Mouse (Mus musculus) right cerebral cortex, postnatal 14 days (tissue): Measurements from ENCODE around the gene Gpr39.
"Not testable (repeated sequence)": the region's sequence is repeated elsewhere in the genome, so short reads cannot be mapped to it uniquely, and the experiment has no call there.

Experiments used
- DNase-seq: peaks from one replicate; pipeline ENCODE4 v3.0.0; 2022

The Gpr39 gene

DNA sequence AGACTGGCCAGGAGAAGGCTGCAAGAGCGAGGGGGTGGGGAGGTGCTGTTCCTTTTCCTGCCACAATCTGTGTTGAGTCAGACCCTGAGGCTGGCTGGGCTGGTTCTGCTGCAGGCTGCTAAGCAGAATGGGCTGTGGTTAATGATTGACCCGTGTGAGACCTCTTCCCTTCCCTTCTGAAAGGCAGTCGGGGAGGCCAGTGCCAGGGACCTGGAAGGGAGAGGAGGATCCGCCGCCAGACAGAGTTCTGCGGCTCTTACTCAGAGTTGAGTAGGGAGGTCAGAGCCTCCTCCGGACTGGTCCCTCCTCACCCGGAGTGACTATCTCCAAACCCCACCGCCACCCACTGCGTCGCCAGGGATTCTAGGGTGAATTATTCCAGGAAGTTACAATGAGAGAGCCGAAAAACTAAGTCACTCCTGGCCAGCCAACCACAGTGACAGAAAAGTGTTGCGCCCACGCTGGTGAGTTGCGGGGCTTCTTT is at the start of gene Gpr39:
Gpr39 (plus strand) TSS at position 206 of the 484 bp plus-strand sequence.
- DNase-seq, result no peak

DNA sequence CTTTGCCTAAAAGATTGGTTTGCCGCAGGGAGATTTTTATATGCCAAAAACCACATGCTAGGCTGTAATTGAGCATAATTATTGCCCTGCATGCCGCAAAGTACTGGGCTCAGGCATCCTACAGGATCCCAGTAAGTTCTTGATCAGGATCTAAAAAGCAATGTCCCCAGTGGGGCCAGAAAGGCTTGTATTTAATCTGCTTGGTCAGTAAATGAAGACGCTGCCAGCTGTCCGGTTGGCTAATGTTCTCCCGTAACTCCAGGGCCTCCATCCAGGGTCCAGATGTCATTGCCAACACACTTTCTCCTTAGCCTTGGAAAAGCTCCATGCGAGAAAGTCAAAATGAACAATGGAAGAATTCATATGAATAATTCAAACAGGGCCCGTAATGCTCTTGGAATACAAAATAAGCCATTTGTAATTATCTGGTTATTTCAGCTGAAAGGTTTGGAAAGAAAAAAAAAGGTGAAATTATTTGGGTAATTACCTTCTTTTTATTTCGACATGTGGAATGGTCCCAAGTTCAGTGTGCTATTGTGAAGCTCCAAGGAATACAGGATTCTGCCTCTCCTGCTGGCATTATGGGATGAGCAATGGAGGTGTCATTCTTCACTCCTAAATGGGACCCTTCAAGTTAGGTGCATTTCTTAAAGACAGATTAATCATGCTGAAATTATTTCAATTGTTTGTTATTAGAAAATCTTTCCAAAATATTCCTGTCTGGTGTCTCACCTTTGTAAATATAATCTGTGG is 37.1 kb upstream of the Gpr39 start:
- no peak for DNase-seq

DNA sequence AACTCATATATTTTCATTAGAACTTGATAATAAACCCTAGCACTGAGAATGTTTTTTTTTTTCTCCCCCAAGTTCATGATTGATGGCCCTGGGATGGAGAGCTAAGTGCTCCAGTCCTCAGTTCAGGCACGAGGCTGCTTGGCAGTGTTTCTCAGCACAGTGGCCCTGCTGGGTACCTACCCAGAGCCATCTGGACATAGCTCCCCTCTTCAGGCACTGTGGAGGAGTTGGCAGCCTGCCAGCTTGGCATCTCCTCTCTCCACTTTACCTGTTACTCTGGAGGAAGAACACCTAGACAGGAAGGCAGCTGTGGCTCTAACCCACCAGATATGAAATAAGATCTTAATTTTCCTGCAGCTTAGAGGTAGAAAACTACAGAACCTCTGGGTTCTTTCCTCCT is 33.2 kb upstream of the Gpr39 start:
- no peak for DNase-seq

DNA sequence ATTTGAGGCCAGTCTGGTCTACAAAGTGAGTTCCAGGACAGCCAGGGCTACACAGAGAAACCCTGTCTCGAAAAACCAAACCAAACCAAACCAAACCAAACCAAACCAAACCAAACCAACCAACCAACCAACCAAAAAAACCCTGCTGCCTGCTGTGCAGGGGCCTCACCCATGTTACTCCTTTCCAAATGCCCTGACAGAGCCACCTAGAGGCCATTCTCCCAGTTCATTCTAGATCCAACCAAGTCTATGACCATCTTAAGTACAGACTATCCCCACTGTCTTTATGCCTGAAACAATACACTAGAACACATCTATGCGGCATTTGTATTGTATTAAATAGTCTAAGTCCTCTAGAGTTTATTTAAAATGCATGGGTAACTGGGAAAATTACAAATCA is 30.0 kb upstream of the Gpr39 start:
- DNase-seq, result not testable (repeated sequence)

DNA sequence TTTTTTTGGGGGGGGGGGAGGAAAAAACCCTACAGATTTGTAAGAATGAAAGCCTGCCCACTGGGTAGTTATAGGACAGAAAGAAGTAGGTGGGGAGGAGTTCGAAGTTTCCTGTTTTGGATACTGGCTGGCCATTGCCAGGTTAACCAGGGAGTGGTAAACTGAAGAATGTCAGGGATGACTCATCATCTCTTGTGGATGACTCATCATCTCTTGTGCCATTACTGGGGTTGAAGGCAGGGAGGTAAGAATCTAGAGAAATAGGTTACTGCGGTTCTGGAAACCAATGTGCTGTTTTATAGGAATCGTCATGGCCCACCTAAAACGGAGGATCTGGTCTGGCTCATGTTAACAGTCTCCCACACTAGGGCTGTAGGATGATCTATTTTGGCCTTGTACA is 28.8 kb upstream of the Gpr39 start:
- no peak for DNase-seq

DNA sequence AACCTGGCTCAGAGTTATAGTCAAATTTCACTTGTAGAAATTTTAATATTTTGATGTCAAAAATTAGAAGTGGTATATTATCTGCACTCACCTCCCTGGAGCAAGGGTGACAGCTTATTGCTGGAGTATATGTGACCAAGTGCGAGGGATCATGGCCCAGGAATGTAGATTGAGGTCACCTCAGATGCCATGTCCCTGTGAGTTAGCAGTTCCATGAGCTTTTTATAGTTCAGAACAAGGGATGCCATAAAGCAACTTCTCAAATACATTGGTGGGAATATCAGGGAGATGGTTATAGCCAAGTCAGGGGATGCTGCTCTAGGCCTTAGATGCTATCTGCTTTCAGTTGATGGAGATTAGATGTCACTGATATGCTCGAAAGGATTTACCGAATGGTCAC is 27.7 kb upstream of the Gpr39 start:
- no peak for DNase-seq

DNA sequence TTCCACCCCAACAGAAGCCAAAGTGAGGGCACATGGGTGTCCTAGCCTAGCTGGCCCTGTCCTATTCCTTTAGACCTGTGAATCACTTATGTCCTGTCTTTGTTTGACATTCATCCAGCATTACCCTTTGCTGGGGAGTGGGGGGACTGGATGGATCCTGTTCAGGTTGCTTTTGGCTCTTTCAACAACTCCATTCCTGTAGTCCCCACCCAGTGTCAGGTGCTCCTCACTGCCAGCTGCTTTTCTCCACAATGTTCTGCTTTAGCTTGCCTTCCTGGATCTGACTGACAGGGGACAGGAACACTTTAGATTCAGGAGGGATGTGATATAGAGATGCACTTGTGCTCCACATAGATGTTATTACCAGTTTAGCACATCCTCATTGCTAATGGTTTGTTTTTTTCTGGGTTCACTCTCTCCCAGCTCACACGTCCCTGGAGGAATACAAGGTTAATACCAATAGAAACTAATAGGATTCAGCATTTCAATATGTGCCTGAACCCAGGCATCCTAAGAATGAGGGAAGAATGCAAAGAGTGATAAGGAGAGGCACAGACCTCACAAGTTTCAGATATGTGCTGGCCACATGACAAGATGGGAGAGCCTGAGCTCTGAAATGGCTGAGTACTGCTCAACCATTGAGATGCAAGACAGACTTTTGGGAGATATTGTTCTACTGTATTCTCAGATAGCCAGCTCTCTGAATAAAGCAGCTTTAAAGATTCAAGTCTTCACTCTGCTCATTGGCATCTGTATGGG is 23.8 kb upstream of the Gpr39 start:
- DNase-seq, result no peak

DNA sequence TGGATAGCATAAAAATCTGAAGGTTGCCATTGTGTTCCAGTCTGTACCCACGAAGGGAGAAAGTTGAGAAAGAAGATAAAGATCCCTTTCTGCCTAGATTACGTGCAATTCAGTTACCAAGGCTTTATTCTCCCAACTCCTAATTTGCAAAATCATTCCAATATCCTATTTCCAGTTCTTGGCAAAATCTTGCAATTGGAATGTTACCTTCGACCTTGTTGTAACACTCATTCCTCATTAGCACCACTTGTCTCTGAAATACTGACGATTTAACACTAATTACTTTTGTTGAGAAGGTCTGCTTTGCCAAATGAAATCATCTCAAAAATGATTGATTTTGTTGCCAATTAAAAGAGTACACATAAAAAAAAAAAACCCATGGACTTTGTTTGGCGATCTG is 19.4 kb upstream of the Gpr39 start:
- DNase-seq, result no peak

DNA sequence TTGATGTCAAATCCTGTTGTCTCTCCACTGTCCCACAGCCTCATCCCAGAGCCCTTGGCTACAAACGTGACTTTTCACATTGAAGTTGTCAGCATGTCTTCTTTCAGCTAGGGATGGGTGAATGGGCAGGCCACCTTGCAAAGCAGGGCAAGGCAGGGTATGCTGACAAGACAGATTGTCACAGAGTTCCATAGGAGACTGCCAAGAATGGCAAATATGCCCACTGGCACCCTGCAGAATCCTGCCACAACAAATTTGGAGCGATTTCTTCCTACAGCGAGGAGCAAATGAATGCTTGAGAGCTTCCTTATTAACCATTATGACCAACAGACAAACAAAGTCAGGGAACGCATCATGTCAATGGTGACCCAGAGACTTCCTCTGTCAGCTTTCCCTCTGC is 16.6 kb upstream of the Gpr39 start:
- no peak for DNase-seq

DNA sequence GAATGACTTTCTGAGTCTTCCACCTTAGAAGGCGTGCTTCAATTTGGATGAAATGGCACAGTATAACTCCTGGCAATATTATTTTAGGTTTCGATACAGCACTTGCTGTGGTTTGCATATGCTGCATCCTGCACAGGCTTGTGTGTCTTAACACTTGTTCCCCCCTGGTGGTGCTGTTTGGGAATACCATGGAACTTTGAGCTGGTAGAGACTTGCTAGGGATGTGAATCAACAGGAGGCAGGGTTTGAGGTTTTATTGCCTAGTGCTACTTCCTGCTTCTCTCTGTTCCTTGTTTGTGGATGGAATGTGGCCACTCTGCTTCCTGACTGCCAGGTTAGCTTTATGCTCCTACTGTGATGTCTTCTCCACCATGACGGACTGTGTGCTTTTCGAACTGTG is 15.9 kb upstream of the Gpr39 start:
- no peak for DNase-seq

DNA sequence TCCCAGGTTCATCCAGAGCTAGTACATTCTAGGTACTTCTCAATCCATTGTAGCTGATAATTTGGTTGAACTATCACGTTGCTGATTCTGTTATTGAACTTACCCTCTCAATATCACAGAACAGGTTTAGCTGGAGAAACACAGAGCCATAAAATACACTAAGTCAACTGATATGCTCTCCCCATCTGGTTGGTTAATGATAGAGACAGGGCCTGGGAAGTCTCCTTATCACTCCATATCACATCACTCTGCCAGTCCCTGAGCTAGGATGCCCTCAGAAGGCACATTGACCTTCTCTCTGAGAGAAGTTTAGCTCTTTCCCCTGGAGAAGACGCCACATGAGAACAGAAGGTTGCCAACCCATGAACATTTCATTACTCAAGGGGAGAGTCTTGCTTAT is 14.7 kb upstream of the Gpr39 start:
- no peak for DNase-seq

DNA sequence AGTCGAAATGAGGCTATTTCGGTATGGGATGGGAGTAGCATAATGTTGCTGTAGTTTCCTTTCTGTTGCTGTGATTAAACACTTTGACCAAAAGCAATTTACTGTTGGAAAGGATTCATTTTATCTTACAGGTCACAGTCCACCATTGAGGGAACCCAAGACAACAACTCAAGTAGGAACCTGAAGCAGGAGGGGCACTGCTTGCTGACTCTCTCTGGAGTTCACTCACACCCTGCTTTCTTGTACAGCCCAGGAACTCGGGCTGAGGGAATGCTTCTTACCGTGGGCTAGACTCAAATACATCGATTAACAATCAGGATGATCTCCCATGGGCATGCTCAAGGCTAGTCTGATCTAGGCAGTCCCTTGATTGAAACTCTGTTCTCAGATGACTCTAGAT is 14.1 kb upstream of the Gpr39 start:
- DNase-seq, result no peak

DNA sequence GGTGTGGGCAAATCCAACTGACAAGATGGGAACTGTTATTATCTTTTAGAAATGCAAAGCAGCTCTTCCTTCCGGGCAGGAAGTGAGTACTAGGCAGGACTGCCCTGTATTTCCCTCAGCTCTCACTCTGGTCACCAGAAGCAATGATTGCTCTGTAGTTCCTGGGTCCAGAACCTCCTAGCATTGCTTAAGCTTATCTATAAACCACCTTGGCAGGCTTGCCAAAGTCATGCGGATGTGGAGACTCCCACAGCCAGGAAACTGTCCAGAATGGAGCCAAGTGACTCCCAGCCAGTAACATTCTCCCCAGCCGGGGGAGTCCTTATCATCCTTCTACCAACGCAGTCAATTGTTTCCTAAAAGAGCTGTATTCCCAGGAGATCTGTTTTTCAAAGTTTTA is 13.7 kb upstream of the Gpr39 start:
- no peak for DNase-seq

DNA sequence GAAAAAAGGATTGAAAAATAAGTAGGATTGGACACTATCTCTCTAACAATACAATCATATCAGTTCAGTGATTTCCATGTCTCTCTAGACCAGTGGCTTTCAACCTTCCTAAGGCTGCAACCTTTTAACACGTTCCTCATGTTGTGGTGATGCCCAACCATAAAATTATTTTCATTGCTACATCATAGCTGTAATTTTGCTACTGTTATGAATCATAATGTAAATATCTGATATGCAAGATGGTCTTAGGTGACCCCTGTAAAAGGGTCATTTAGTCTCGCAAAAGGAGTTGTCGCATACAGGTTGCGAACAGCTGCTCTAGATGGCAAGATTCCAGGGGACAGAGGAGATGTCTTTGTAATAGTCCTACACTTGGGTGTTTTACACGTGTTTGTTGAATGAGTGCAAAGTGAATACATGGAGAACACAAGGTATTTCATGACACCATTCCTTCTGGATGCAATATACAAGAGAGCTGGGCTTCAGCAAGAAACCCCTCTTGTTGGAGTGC is 11.6 kb upstream of the Gpr39 start:
- no peak for DNase-seq

DNA sequence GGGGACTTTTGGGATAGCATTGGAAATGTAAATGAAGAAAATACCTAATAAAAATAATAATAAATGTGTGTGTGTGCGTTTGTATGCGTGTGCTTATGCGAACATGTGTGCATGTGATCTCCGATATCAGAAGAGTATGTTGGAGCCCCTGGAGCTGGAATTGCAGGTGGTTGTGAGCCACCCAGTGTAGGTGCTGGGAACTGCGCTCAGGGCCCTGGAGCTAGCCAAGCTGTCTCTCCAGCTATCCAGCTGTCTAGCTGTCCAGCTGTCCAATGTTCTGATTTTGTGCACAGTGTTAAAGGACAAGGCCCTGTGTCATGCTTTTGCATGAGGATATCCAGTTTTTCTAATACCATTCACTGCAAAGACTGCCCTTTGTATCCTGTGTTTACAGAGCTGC is 7.8 kb upstream of the Gpr39 start:
- no peak for DNase-seq

DNA sequence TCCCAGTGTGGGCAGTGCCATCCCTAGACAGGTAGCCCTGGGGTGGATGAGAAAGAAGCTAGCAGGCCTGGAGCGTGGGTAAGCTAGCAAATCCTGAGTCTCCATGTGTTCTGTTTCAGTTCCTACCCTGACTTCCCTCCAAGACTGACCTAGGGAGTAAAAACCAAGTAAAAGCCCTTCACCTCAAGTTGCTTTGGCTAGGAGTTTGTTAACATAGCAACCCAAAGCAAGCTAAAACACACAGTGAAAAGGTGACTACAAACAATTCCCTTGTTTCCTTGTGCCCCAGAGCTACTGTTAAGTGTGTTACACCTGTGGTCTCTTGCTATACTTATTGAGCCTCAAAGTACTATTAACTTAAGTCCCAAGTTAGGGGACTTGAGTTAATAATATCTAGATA is 1.6 kb upstream of the Gpr39 start:
- no peak for DNase-seq

DNA sequence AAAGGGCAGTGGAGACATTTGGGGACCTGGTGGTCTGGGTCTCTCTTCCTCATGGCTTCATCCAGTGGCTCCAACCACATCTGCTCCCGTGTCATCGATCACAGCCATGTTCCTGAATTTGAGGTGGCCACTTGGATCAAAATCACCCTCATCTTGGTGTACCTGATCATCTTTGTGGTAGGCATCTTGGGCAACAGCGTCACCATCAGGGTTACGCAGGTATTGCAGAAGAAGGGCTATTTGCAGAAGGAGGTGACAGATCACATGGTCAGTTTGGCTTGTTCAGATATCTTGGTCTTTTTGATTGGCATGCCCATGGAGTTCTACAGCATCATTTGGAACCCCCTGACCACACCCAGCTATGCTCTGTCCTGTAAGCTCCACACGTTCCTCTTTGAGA is 491 bp downstream of the Gpr39 start:
- DNase-seq, result no peak

DNA sequence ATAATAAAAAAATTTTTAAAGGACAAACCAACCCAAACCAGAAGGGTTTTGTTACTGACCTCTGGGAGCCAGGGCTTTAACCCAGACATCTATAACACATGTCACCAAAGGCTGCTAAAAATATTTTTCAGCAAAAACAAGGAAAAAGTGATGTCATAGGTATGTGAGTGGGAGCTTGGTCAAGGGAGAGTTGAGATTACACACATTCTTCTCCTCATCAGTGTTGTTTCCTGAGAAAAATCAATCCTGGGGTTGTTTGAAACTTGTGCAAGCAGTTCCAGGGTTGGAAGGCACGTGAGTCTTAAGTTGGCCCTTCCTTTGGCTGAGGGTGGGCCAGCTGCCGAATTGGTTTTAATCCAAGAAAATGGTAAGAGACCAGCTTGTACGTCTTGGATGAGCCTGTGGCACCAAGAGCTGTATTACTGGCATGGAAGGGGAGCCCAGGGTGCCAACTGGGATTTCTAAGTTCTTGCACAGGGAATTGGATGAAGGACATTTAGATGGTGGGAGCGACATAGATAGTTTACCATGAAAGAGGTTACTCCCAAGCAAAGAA is 2.8 kb downstream of the Gpr39 start:
- DNase-seq, result no peak

DNA sequence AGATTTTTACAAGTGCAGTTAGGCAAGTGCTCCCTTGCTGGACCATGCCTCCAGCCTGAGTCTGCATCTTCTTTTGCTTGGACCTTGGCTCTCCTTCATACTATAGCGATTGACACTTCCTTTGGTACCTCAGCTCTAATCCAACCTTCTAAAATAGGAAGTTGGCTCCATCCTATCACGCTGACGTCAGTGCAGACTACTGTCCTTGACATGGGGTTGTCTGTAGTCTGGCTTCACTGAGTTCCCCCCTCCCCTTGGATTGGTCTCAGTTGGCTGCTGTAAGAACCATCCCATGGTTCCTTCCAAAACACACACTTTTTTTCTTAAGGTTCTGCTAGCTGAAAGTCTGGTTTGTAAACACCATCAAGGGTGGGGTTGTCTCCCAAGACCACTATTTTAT is 7.6 kb downstream of the Gpr39 start:
- DNase-seq, result no peak

DNA sequence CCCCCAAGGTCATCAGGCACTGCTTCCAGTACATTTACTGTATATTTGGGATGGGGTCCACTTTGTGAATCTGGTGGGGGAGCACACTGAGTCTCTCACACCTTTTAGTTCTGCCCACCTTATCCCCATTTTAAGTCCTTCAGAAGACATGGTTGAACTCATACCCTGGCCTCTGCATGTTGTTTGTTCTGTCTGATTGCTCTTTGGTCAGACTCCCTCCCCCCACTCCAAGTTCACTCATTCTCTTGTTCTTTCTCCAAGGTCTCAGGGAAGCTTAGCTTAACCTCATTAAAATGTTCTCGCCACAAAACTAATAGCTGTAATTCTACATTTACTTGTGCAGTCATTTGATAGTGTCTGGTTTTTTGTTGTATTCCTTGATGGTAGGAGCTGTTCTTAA is 8.5 kb downstream of the Gpr39 start:
- no peak for DNase-seq

DNA sequence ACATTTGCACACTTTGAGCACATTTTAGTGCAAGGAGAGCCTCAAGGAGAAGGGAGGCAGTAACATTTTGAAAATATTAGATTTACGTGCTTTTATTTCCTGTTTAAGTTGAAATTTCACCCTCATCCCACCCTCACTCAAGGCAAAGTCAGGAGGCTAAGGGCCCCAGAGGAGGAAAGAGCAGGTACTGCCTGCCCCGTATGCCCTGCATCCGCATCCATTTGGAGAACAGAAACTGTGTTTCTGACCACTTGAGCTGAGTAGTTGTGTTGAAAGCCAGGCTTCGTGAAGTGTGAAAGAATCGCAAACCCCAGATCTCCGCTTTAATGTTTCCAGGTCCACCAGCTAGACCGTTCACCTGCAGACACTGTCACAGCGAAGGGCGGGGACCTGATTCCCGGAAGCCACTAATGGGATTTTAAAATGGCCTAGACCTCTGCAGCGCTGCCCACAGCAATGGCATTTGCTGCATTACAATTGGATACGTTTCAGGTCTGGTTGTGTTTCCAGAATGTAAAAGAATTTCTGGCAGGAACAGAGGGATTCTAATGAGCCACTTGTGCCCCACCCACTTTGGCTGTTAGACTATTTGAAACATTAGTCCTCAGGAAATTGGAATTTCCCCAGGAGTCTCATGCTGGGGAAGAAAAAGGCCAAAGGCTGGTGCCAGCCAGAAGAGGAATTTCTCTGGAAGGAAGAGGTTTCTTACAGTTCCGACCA is 11.1 kb downstream of the Gpr39 start:
- no peak for DNase-seq

DNA sequence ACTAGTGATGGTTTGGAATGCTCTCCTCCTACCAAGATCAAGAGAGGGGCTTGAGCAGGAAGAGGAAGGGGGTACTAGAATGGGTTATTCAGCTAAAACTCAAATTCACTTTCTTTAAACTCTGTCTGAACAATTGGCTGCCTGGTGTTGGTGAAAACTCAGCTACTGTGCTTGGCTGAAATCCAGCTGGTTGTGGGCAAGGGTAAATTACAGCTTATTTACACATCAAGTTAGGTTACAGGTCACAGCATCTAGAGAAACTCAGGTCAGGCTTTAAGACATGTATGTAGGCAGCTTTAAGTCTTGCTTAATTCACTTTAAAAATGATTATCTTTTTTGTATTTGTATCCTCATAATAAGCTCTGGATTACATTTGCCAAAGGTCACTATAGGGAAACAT is 16.7 kb downstream of the Gpr39 start:
- no peak for DNase-seq

DNA sequence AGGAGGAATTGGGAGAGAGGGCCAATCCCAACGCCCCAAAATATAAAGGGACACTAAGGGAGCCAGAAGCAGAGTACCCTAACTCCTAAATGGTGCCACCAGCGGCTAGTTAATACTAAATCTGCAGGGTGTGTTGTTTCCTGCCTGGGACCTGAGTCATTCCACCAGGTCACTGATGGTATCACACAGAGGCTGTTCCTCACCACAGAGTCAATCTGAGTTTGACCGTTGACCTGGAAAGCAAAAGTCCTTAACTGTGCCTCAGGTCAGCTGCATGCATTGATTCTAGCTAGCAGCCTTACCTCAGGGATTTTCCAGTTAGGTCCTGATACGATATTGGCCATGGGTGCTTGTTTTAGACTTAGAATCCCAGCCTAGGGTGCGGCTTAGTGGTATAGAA is 17.5 kb downstream of the Gpr39 start:
- no peak for DNase-seq
